Mouse (Mus musculus) heart, embryonic 13.5 days (tissue): Measurements from ENCODE around the gene Rbms3. TPM values are rescaled to one million over a fixed set of nuclear protein-coding genes. Genes with fewer than 3 reads are reported as not detected.

Source experiments
- ATAC-seq: fragments of 200-750 bp; cut with Nextera tagmentation; 2 replicates; pipeline ENCODE4 v1.8.0; 2017; ENCODE audit warnings: moderate TSS enrichment; ENCODE audit not compliant: insufficient number of reproducible peaks, low FRiP score, low TSS enrichment; ENCODE audit errors: extremely low read depth
- H3K27ac ChIP-seq: fragments of 300-500 bp; sonication (generic); replicated peaks from 2 replicates; pipeline ENCODE4 v1.5.1; 2015; ENCODE audit warnings: moderate library complexity, mild to moderate bottlenecking, inconsistent platforms
- H3K27me3 ChIP-seq: fragments of 300-500 bp; sonication (generic); replicated peaks from 2 replicates; pipeline ENCODE4 v1.6.1; 2015; ENCODE audit warnings: mild to moderate bottlenecking, inconsistent platforms
- H3K36me3 ChIP-seq: fragments of 300-500 bp; sonication (generic); 2 replicates; pipeline ENCODE4 v1.6.1; 2015; ENCODE audit warnings: mild to moderate bottlenecking, inconsistent platforms
- H3K4me1 ChIP-seq: fragments of 300-500 bp; sonication (generic); 2 replicates; pipeline ENCODE4 v1.6.1; 2015; ENCODE audit warnings: inconsistent platforms
- H3K4me2 ChIP-seq: fragments of 300-500 bp; sonication (generic); 2 replicates; pipeline ENCODE4 v1.6.1; 2015; ENCODE audit warnings: inconsistent platforms, mild to moderate bottlenecking, moderate library complexity
- H3K4me3 ChIP-seq: fragments of 300-500 bp; sonication (generic); 2 replicates; pipeline ENCODE4 v1.5.1; 2015; ENCODE audit warnings: moderate library complexity, mild to moderate bottlenecking, inconsistent platforms
- H3K9ac ChIP-seq: fragments of 300-500 bp; sonication (generic); 2 replicates; pipeline ENCODE4 v1.6.1; 2015; ENCODE audit warnings: inconsistent platforms, mild to moderate bottlenecking, moderate library complexity
- H3K9me3 ChIP-seq: fragments of 300-500 bp; sonication (generic); 2 replicates; pipeline ENCODE4 v1.6.1; 2016; ENCODE audit warnings: inconsistent platforms
- WGBS: fragments of 180-500 bp; shearing (Covaris S2); methylation state at CpG from one replicate; pipeline ENCODE4 v1.1.7; 2015; ENCODE audit warnings: mixed read lengths; 5-methylcytosine and 5-hydroxymethylcytosine counted together
- polyA plus RNA-seq: library from polyadenylated mRNA; unstranded; fragments of >200 nt; fragmentation: Nextera tagmentation; extraction: Ambion mirVana; gene quantifications from 2 replicates; pipeline ENCODE4 v1.2.1, GENCODE M21; 2015

Rbms3 gene
- polyA plus RNA-seq, 1 experiment from 2014 or later, result 36.0 TPM

DNA sequence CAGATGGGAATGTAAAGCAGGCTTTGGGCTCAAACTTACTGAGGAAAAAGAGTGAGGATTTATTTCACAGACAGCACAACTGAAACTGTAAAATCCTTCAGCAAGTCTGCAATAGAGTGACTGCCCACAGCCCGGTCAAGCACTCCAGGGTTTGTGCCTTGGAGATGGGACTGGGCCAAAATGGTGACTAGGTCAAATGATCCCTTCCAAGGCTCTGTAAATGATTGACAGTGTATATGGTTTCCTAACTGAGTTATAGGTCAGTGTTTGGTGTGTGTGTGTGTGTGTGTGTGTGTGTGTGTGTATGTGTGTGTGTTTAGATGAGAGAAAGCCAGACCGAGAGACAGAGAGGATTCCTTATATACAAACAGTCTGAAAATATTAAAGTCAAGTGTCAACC, 673.6 kb downstream of the Rbms3 start:
- no peak overlapping the region for H3K9ac ChIP-seq
- no peak overlapping the region for H3K4me3 ChIP-seq
- no peak overlapping the region for H3K27ac ChIP-seq
- no peaks in the 10 kb centered on the region for H3K27me3 ChIP-seq
- H3K4me2 ChIP-seq, result no peak overlapping the region
- WGBS, result 84% methylated on average over 2 of the region's 2 CpGs
- peaks cover 5% of the 10 kb centered on the region for H3K9me3 ChIP-seq
- peaks cover 5% of the 10 kb centered on the region; the same call in 1 of the 2 replicates for H3K36me3 ChIP-seq
- H3K4me1 ChIP-seq, result no peaks in the 10 kb centered on the region; the same call in 1 of the 2 replicates
- ATAC-seq, result no peak

DNA sequence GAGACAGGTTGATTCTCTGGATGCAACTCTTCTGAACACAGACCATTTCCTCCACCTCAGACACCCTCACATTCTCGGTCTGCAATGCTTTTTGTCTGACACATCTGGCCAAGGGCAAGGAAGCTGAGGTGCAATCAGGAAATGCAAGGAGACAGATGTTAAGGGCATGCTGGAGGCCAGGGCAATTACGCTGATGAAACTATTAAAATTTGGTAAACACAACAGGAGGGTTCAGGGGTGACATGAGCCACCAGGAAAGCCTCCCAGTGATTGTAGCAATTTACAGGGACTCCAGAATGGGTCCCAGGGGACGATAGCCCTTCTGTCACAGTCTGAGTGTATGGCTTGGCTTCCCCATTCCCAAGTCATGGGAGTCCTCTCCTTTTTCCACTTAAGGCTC, 681.5 kb downstream of the Rbms3 start:
- ATAC-seq, result no peak
- Histone ChIP-seq H3K27ac (no peak overlapping the region), H3K36me3 (no peaks in the 10 kb centered on the region), H3K4me2 (no peak overlapping the region), H3K4me3 (no peak overlapping the region), H3K4me1 (no peaks in the 10 kb centered on the region; the same call in 1 of the 2 replicates), H3K9me3 (no peaks in the 10 kb centered on the region), H3K27me3 (no peaks in the 10 kb centered on the region), H3K9ac (no peak overlapping the region)
- WGBS, result 64% methylated on average over 3 of the region's 3 CpGs

DNA sequence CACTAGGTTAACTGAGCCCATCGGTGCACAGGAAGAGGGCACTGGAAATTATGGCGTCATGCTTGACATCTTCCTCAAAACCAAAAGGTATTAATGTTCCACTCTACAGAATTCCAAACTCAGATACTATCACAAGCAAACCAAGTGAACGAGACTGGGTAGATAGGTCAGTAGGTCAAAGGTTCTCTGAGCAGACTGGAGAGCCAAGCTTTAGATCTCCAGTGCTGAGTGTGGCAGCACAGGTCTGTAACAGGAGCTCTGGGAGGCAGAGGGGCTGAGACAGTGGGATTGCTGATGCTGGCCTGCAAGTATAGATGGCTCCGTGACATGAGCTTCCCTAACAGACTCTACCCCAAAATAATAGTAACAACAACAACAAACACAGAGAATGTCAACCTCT, 682.3 kb downstream of the Rbms3 start:
- H3K4me1 ChIP-seq, result no peaks in the 10 kb centered on the region; the same call in 1 of the 2 replicates
- no peaks in the 10 kb centered on the region for H3K27me3 ChIP-seq
- no peak overlapping the region for H3K4me3 ChIP-seq
- no peaks in the 10 kb centered on the region for H3K9me3 ChIP-seq
- no peaks in the 10 kb centered on the region for H3K36me3 ChIP-seq
- 68% methylated on average over 4 of the region's 4 CpGs for WGBS
- H3K9ac ChIP-seq, result no peak overlapping the region
- H3K27ac ChIP-seq, result no peak overlapping the region
- no peak overlapping the region for H3K4me2 ChIP-seq
- no peak for ATAC-seq

DNA sequence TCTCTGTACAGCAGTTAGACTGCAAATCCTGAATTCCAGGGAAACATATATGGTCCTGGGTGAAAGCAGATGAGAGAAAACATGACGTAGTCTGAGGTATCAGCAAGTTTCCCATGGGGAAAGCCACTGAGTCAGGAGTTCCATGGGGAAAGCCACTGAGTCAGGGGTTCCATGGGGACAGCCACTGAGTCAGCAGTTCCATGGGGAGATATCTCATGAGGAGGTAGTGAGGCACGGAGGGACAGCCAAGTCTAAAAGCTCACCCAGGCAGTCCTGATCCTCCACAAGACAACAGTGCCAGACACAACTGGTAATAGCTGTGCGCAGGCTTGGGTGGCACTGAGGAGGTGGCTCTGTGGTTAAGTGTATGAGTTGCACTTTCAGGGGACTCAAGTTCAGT, 682.9 kb downstream of the Rbms3 start:
- no peaks in the 10 kb centered on the region for H3K36me3 ChIP-seq
- no peak overlapping the region for H3K9ac ChIP-seq
- H3K27ac ChIP-seq, result no peak overlapping the region
- 82% methylated on average over 3 of the region's 3 CpGs for WGBS
- no peak overlapping the region for H3K4me2 ChIP-seq
- ATAC-seq, result no peak
- no peaks in the 10 kb centered on the region for H3K4me1 ChIP-seq
- H3K27me3 ChIP-seq, result no peaks in the 10 kb centered on the region
- H3K4me3 ChIP-seq, result no peak overlapping the region
- no peaks in the 10 kb centered on the region for H3K9me3 ChIP-seq

DNA sequence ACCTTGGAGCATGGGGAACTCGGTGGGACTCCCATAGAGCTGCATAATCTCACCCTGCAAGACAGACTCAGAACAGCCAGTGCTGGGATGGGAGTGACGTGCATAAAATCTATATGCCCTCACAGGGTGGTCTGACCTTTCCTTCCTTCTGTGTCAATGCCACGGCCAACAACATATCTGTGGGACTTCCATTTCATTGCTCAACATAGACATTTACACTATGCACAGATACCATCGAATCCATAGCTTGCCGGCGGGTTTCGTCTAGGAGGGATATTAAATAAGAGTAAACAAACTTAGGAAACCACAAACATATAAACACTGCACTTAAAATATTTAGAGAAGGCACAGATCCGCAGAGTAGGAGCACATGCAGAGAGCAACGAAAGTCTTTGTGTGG, 684.0 kb downstream of the Rbms3 start:
- Histone ChIP-seq H3K27me3 (no peaks in the 10 kb centered on the region), H3K27ac (no peak overlapping the region), H3K36me3 (no peaks in the 10 kb centered on the region), H3K9ac (no peak overlapping the region), H3K4me2 (no peak overlapping the region), H3K4me3 (no peak overlapping the region), H3K9me3 (no peaks in the 10 kb centered on the region), H3K4me1 (no peaks in the 10 kb centered on the region)
- 83% methylated on average over 9 of the region's 9 CpGs for WGBS
- ATAC-seq, result no peak

DNA sequence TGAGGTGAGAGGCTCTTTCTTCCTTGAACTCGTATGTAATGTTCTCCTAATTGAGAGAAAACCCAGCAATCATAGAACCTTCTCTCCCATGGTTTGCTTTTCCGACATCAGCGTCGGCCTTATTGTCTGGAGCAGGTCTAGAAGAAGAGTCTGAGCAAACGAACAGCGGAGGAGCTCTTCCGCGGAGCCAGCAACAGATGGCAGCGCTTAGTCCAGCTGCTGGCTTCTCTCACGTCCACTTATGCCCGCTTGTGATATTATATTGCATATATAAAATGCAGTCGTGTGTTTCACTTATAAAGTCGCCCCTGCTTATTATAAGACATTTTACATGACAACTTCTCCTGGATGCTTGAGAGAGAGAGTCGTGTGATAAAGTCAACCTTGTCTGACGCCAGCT, 685.8 kb downstream of the Rbms3 start:
- Histone ChIP-seq H3K9ac (no peak overlapping the region), H3K4me2 (no peak overlapping the region), H3K27ac (no peak overlapping the region), H3K9me3 (no peaks in the 10 kb centered on the region), H3K4me1 (no peaks in the 10 kb centered on the region), H3K27me3 (no peaks in the 10 kb centered on the region), H3K4me3 (no peak overlapping the region), H3K36me3 (no peaks in the 10 kb centered on the region)
- no peak for ATAC-seq
- WGBS, result 81% methylated on average over 15 of the region's 15 CpGs

DNA sequence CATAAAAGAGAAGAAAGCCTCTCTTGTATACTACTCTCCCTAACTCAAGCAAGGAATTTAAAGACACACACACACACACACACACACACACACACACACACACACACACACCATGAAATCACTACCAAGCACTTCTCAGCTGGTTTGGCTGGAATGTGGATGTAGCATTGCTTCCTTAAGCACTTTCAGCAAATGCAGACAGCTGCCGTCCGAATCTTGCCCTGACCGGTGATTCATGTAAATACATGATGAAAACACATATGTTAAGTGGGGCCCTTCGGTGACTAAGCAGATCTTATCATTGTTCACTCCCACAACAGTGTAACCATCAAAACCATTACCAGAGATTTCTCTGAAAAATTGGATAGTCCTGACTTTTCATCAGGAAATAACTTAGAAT, 688.6 kb downstream of the Rbms3 start:
- ATAC-seq, result no peak
- no peak overlapping the region for H3K4me3 ChIP-seq
- H3K9me3 ChIP-seq, result no peaks in the 10 kb centered on the region
- H3K27me3 ChIP-seq, result no peaks in the 10 kb centered on the region
- 72% methylated on average over 4 of the region's 4 CpGs for WGBS
- H3K27ac ChIP-seq, result no peak overlapping the region
- H3K4me2 ChIP-seq, result no peak overlapping the region
- H3K9ac ChIP-seq, result no peak overlapping the region
- H3K4me1 ChIP-seq, result no peaks in the 10 kb centered on the region
- H3K36me3 ChIP-seq, result 0 out of 2 replicates have a peak, but pooled peaks cover 5% of the 10 kb centered on the region

DNA sequence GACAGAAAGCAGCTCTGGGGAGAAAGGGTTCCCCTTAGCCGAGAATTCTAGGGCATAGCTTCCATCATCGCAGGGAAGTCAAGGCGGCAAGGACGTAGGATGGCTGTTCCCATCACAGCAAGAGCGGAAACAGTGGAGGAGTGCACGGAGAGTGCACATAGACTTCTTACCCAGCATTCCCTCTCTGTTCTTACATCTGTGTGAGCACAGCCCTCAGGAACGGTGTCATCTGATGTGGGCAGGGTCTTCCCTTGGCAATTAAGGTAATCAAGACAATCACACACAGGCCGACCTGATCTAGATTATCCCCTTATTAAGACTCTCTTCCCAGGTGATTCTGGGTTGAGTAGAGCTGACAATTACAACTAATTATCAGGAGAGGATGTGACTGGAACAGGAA, 689.0 kb downstream of the Rbms3 start:
- no peaks in the 10 kb centered on the region for H3K9me3 ChIP-seq
- H3K4me3 ChIP-seq, result no peak overlapping the region
- 75% methylated on average over 8 of the region's 8 CpGs for WGBS
- no peaks in the 10 kb centered on the region for H3K27me3 ChIP-seq
- 0 out of 2 replicates have a peak, but pooled peaks cover 5% of the 10 kb centered on the region for H3K36me3 ChIP-seq
- no peak overlapping the region for H3K4me2 ChIP-seq
- no peak for ATAC-seq
- H3K9ac ChIP-seq, result no peak overlapping the region
- H3K4me1 ChIP-seq, result no peaks in the 10 kb centered on the region
- no peak overlapping the region for H3K27ac ChIP-seq

DNA sequence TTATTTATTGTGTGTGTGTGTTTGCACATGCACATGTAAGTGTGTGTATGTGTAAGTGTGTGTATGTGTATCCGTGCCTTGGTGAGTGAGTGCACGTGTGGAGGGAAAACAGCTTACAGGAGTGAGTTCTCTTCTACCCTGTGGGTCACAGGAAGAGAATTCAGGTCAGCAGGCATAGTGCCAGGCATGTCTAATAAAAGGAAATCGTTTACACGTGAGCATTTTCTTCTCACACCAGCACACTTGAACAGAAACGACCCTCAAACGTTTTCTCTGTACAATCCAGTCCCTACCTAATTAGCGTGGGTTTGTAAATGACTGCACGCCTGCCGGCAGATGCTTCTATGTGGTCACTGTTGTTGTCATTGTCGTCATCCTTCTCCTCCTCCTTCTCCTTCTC, 701.4 kb downstream of the Rbms3 start:
- no peaks in the 10 kb centered on the region for H3K9me3 ChIP-seq
- no peak overlapping the region for H3K4me2 ChIP-seq
- H3K9ac ChIP-seq, result no peak overlapping the region
- H3K27me3 ChIP-seq, result no peaks in the 10 kb centered on the region
- H3K36me3 ChIP-seq, result peaks cover 6% of the 10 kb centered on the region; the same call in 1 of the 2 replicates
- no peak overlapping the region for H3K4me3 ChIP-seq
- 61% methylated on average over 10 of the region's 10 CpGs for WGBS
- no peak overlapping the region for H3K27ac ChIP-seq
- peaks cover 7% of the 10 kb centered on the region; the same call in 1 of the 2 replicates for H3K4me1 ChIP-seq
- ATAC-seq, result no peak

DNA sequence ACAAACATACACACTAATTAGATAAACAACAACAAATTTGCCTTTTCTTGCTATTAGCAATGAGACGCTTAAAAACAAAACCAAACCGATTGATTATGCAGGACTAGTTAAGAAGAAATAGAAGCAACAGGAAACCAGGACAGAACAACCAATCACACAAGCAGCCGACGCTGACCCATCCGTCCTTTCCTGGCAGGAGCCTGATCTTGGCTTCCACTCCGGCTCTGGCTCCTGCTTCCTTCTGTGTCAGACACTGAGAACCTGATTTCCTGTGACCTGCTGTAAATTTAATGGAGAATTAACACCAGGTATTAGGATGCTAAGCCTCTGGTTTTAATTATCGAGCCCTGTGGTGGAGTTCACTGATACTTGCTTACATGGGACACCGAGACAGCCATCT, 706.6 kb downstream of the Rbms3 start:
- Histone ChIP-seq H3K4me1 (peaks cover 6% of the 10 kb centered on the region; the same call in 1 of the 2 replicates), H3K4me3 (no peak overlapping the region), H3K36me3 (peaks cover 6% of the 10 kb centered on the region; the same call in 1 of the 2 replicates), H3K4me2 (no peak overlapping the region), H3K27ac (no peak overlapping the region), H3K9me3 (no peaks in the 10 kb centered on the region), H3K27me3 (no peaks in the 10 kb centered on the region), H3K9ac (no peak overlapping the region)
- no peak for ATAC-seq
- 82% methylated on average over 8 of the region's 8 CpGs for WGBS

DNA sequence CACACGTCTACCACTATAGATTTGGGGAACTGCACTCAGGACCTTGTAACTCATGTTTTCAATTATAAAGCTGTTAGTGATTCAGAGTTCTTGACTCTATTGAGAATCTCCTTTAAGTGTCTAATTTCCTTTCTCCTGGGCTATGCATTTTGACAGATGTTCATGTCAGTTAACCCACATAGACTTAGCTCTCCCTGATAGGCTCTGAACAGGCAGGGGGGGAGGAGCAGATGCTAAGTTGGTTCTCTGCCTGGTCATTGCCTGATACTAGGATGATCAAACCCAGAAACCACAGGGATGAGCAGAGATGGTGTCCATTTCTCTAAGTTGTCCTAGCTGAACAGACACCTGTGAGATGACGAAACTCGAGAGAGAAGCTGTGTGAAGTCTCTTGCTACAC, 707.2 kb downstream of the Rbms3 start:
- WGBS, result 73% methylated on average over 3 of the region's 3 CpGs
- peaks cover 6% of the 10 kb centered on the region; the same call in 1 of the 2 replicates for H3K4me1 ChIP-seq
- H3K4me3 ChIP-seq, result no peak overlapping the region
- no peaks in the 10 kb centered on the region for H3K27me3 ChIP-seq
- no peak overlapping the region for H3K9ac ChIP-seq
- peaks cover 6% of the 10 kb centered on the region; the same call in 1 of the 2 replicates for H3K36me3 ChIP-seq
- no peak overlapping the region for H3K4me2 ChIP-seq
- ATAC-seq, result no peak
- no peaks in the 10 kb centered on the region for H3K9me3 ChIP-seq
- no peak overlapping the region for H3K27ac ChIP-seq

DNA sequence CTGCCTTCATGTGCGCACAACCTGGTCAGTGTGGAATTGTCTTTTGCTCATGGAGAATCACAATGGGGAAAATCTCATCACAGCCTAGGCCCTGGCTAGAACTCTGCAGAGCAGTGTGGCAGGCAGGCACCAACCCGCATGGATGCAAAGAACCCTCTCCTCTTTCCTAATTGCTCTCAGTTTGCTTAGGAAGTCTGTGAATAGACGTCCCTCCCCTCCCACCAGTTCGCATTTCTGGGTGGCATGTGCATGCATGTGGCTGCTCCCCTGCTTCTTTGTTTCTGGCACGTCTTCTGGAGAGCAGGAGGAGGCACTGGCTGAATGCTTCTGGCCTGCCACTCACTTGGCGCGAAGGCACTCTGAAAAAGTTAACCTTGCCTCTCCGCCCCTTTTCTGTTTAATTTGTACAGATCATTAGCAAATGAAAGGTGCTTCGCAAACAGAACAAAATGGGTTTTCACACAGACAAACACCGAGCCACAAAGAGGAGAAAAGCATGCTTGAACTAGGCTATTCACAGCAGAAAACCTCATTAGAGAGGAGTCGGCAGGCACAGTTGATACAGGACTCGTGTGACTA, 710.2 kb downstream of the Rbms3 start:
- no peak for ATAC-seq

More for the DNA sequence above, 710.2 kb downstream of the Rbms3 start:
- Histone ChIP-seq H3K4me3 (no peak overlapping the region), H3K4me2 (no peak overlapping the region), H3K9me3 (no peaks in the 10 kb centered on the region), H3K36me3 (no peaks in the 10 kb centered on the region), H3K9ac (no peak overlapping the region), H3K27me3 (no peaks in the 10 kb centered on the region), H3K4me1 (peaks cover 6% of the 10 kb centered on the region; the same call in 1 of the 2 replicates), H3K27ac (no peak overlapping the region)
- WGBS, result 62% methylated on average over 12 of the region's 12 CpGs
